ENCODE assay signal across 12 mouse cellular contexts in the genomic region with DNA sequence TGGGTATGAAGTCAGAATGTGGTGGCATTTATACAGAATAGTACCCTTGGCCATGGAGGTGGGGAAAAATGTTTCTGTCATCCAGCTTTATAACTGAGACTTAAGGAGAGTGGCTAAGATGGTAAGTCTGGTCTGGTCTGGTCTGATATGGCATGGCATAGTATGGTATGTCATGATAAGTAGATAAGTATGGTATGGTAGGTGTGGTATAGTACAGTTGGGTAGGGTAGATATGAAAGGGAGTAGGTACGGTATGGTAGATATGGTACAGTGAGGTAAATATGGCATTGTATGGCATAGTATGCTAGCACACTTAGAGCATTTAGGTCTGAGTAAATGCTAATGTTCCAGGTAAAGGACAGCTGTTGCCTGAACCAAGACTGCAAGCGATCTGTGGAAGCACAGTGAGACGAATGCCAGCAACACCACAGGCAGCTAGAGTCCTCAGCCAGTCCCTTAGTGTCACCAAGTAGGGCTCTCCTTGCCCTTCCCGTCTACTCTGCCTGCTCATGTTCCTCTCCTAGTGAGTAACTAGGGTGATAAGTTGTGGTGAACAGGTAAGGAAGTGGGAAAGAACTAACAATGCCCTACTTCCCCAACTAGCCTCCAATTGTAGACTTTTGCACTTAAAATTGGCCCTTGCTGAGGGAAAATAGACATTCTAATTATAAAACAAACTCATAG.
DNase-seq lines count a peak whose midpoint lies in the region; ATAC-seq lines count a peak whose summit lies in the region.
"Had no signal": no experiment of that assay in that cellular context is flagged by ENCODE, and none has a peak within 500 bp of the region (broad histone marks: within the 10 kb centered on the region; RNA-seq: fewer than 3 reads in every experiment).

No protein-coding gene starts in this region.

- WGBS in midbrain, embryonic 12.5 days, result 90% methylated on average over 4 of the region's 4 CpGs
- 86% methylated on average over 4 of the region's 4 CpGs for WGBS in midbrain, embryonic 11.5 days
- WGBS in liver, embryonic 11.5 days, result 68% methylated on average over 4 of the region's 4 CpGs
- WGBS in stomach, embryonic 15.5 days, result 80% methylated on average over 4 of the region's 4 CpGs
- WGBS in forebrain, embryonic 12.5 days, result 91% methylated on average over 4 of the region's 4 CpGs

- no peak overlapping the region for H3K4me3 ChIP-seq in midbrain, embryonic 12.5 days
- H3K4me3 ChIP-seq in midbrain, embryonic 11.5 days (ENCODE audit: low read depth, low read length), result no peak overlapping the region
- H3K4me3 ChIP-seq in liver, embryonic 11.5 days (ENCODE audit: low read depth, low read length), result no peak overlapping the region
- H3K4me3 ChIP-seq in stomach, embryonic 15.5 days (replicated peaks), result no peak overlapping the region
- no peak overlapping the region for H3K4me3 ChIP-seq in forebrain, embryonic 12.5 days (replicated peaks)
- H3K4me3 ChIP-seq: embryonic facial prominence, embryonic 12.5 days; layer of hippocampus, adult 2 months had no signal

- H3K4me1 ChIP-seq in midbrain, embryonic 12.5 days, result no peaks in the 10 kb centered on the region
- H3K4me1 ChIP-seq in midbrain, embryonic 11.5 days (ENCODE audit: control insufficient read depth, insufficient read depth, low read length), result no peaks in the 10 kb centered on the region
- no peaks in the 10 kb centered on the region for H3K4me1 ChIP-seq in liver, embryonic 11.5 days (replicated peaks; ENCODE audit: control insufficient read depth, insufficient read depth, low read length)
- H3K4me1 ChIP-seq in stomach, embryonic 15.5 days, result no peaks in the 10 kb centered on the region
- H3K4me1 ChIP-seq in forebrain, embryonic 12.5 days, result no peaks in the 10 kb centered on the region

- H3K27me3 ChIP-seq in midbrain, embryonic 12.5 days, result no peaks in the 10 kb centered on the region
- H3K27me3 ChIP-seq in midbrain, embryonic 11.5 days (ENCODE audit: control insufficient read depth, insufficient read depth, low read length), result no peaks in the 10 kb centered on the region
- no peaks in the 10 kb centered on the region for H3K27me3 ChIP-seq in liver, embryonic 11.5 days (replicated peaks; ENCODE audit: control insufficient read depth, insufficient read depth, low read length)
- no peaks in the 10 kb centered on the region for H3K27me3 ChIP-seq in stomach, embryonic 15.5 days (replicated peaks)
- no peaks in the 10 kb centered on the region for H3K27me3 ChIP-seq in forebrain, embryonic 12.5 days
- H3K27me3 ChIP-seq: embryonic facial prominence, embryonic 12.5 days had no signal

- no peaks in the 10 kb centered on the region for H3K36me3 ChIP-seq in midbrain, embryonic 12.5 days
- no peaks in the 10 kb centered on the region for H3K36me3 ChIP-seq in midbrain, embryonic 11.5 days (ENCODE audit: control insufficient read depth, insufficient read depth, low read length)
- H3K36me3 ChIP-seq in liver, embryonic 11.5 days (ENCODE audit: control insufficient read depth, insufficient read depth, low read length), result no peaks in the 10 kb centered on the region
- H3K36me3 ChIP-seq in stomach, embryonic 15.5 days, result no peaks in the 10 kb centered on the region
- no peaks in the 10 kb centered on the region for H3K36me3 ChIP-seq in forebrain, embryonic 12.5 days (replicated peaks)
- H3K36me3 ChIP-seq: embryonic facial prominence, embryonic 12.5 days had no signal

- no peak overlapping the region for H3K9ac ChIP-seq in midbrain, embryonic 12.5 days (replicated peaks)
- H3K9ac ChIP-seq in midbrain, embryonic 11.5 days (ENCODE audit: low read length), result no peak overlapping the region
- no peak overlapping the region for H3K9ac ChIP-seq in liver, embryonic 11.5 days (ENCODE audit: low read depth, low read length)
- H3K9ac ChIP-seq in stomach, embryonic 15.5 days, result no peak overlapping the region
- H3K9ac ChIP-seq in forebrain, embryonic 12.5 days, result no peak overlapping the region
- H3K9ac ChIP-seq: embryonic facial prominence, embryonic 12.5 days; forebrain, postnatal 0 days had no signal

- H3K4me2 ChIP-seq in midbrain, embryonic 12.5 days (replicated peaks), result no peak overlapping the region
- no peak overlapping the region for H3K4me2 ChIP-seq in midbrain, embryonic 11.5 days
- H3K4me2 ChIP-seq in liver, embryonic 11.5 days, result no peak overlapping the region
- H3K4me2 ChIP-seq in stomach, embryonic 15.5 days, result no peak overlapping the region
- no peak overlapping the region for H3K4me2 ChIP-seq in forebrain, embryonic 12.5 days
- H3K4me2 ChIP-seq: embryonic facial prominence, embryonic 12.5 days had no signal

- ATAC-seq in midbrain, embryonic 12.5 days (ENCODE audit: low FRiP score, low read depth), result peak; percentile 47
- no peak for ATAC-seq in midbrain, embryonic 11.5 days (ENCODE audit: low FRiP score)
- peak; percentile 81 for ATAC-seq in erythroblast, adult 5-6 weeks (replicated peaks; ENCODE audit: low FRiP score, poor library complexity, severe bottlenecking)
- ATAC-seq in liver, embryonic 11.5 days (replicated peaks; ENCODE audit: low FRiP score), result peak; percentile 99
- ATAC-seq in stomach, embryonic 15.5 days (ENCODE audit: insufficient read depth, low FRiP score, low read depth), result peak; percentile 98
- no peak for ATAC-seq in forebrain, embryonic 12.5 days (ENCODE audit: low FRiP score)

- DNase-seq in midbrain, embryonic 11.5 days (ENCODE audit: low spot score, missing footprints), result no peak
- no peak for DNase-seq in liver, embryonic 11.5 days (ENCODE audit: low spot score)
- no peak for DNase-seq in left cerebral cortex, adult 8-10 months (ENCODE audit: low spot score in 2 of 2)
- DNase-seq: kidney, adult 11 months had no signal

- H3K27ac ChIP-seq in midbrain, embryonic 12.5 days (replicated peaks), result no peak overlapping the region
- H3K27ac ChIP-seq in midbrain, embryonic 11.5 days (ENCODE audit: low read depth, low read length), result no peak overlapping the region
- H3K27ac ChIP-seq in liver, embryonic 11.5 days (ENCODE audit: low read depth, low read length), result peak overlapping the region; percentile 46; the same call in 1 of the 2 replicates
- no peak overlapping the region for H3K27ac ChIP-seq in stomach, embryonic 15.5 days
- H3K27ac ChIP-seq in forebrain, embryonic 12.5 days, result no peak overlapping the region
- H3K27ac ChIP-seq: embryonic facial prominence, embryonic 12.5 days; layer of hippocampus, adult 2 months; macrophage had no signal

- no peaks in the 10 kb centered on the region for H3K9me3 ChIP-seq in midbrain, embryonic 12.5 days
- no peaks in the 10 kb centered on the region for H3K9me3 ChIP-seq in midbrain, embryonic 11.5 days (ENCODE audit: control insufficient read depth, low read length)
- H3K9me3 ChIP-seq in liver, embryonic 11.5 days (ENCODE audit: control insufficient read depth, low read length), result no peaks in the 10 kb centered on the region
- no peaks in the 10 kb centered on the region for H3K9me3 ChIP-seq in stomach, embryonic 15.5 days
- H3K9me3 ChIP-seq in forebrain, embryonic 12.5 days, result no peaks in the 10 kb centered on the region
- H3K9me3 ChIP-seq: embryonic facial prominence, embryonic 12.5 days had no signal

Comparison
In these comparisons a context has a peak if more than half of its experiments do, and no peak if none do; other contexts are left out.
1. ATAC-seq: peak in midbrain, embryonic 12.5 days (single experiment), erythroblast, adult 5-6 weeks (single experiment), liver, embryonic 11.5 days (single experiment) and stomach, embryonic 15.5 days (single experiment); none in midbrain, embryonic 11.5 days (single experiment) and forebrain, embryonic 12.5 days (single experiment).